Mouse (Mus musculus) limb, embryonic 11.5 days (tissue): ENCODE data around the gene Fpgs. TPM values are rescaled to one million over a fixed set of nuclear protein-coding genes. Genes with fewer than 3 reads are reported as not detected.
A peak's percentile ranks its signal among the peaks of the same experiment; 100 is the strongest.

Experiments used
- ATAC-seq: fragments of 200-750 bp; cut with Nextera tagmentation; 2 replicates; pipeline ENCODE4 v1.8.0; 2017; ENCODE audit warnings: low read depth; ENCODE audit not compliant: insufficient number of reproducible peaks, low FRiP score, low TSS enrichment
- DNase-seq: peaks from one replicate; pipeline ENCODE4 v3.0.0-alpha.2; 2015; ENCODE audit warnings: low spot score
- H3K27ac ChIP-seq: fragments of 300-500 bp; sonication (generic); replicated peaks from 2 replicates; pipeline ENCODE4 v1.5.1; 2014; ENCODE audit warnings: low read depth, mild to moderate bottlenecking, low read length
- H3K27me3 ChIP-seq: fragments of 300-500 bp; sonication (generic); 2 replicates; pipeline ENCODE4 v1.6.1; 2014; ENCODE audit warnings: mild to moderate bottlenecking, low read length, mixed read lengths; ENCODE audit not compliant: control insufficient read depth, insufficient read depth
- H3K36me3 ChIP-seq: fragments of 300-500 bp; sonication (generic); 2 replicates; pipeline ENCODE4 v1.6.1; 2014; ENCODE audit warnings: mild to moderate bottlenecking, low read length, moderate library complexity, mixed read lengths; ENCODE audit not compliant: control insufficient read depth, insufficient read depth
- H3K4me1 ChIP-seq: fragments of 300-500 bp; sonication (generic); 2 replicates; pipeline ENCODE4 v1.6.1; 2014; ENCODE audit warnings: low read length, mixed read lengths; ENCODE audit not compliant: control insufficient read depth, insufficient read depth
- H3K4me2 ChIP-seq: fragments of 300-500 bp; sonication (generic); 2 replicates; pipeline ENCODE4 v1.6.1; 2014; ENCODE audit warnings: low read depth, mild to moderate bottlenecking, moderate library complexity; ENCODE audit not compliant: severe bottlenecking
- H3K4me3 ChIP-seq: fragments of 300-500 bp; sonication (generic); 2 replicates; pipeline ENCODE4 v1.5.1; 2014; ENCODE audit warnings: low read depth, low read length
- H3K9ac ChIP-seq: fragments of 300-500 bp; sonication (generic); 2 replicates; pipeline ENCODE4 v1.6.1; 2014; ENCODE audit warnings: mild to moderate bottlenecking, low read length
- H3K9me3 ChIP-seq: fragments of 300-500 bp; sonication (generic); 2 replicates; pipeline ENCODE4 v1.6.1; 2016; ENCODE audit warnings: low read length; ENCODE audit not compliant: control insufficient read depth
- WGBS: fragments of 180-500 bp; shearing (Covaris S2); extraction: QIAGEN DNeasy Blood & Tissue Kit; methylation state at CpG from one replicate; pipeline ENCODE4 v1.1.7; 2014; 5-methylcytosine and 5-hydroxymethylcytosine counted together
- polyA plus RNA-seq: library from polyadenylated mRNA; unstranded; fragments of >200 nt; fragmentation: Nextera tagmentation; extraction: Ambion mirVana; gene quantifications from 2 replicates; pipeline ENCODE4 v1.2.1, GENCODE M21; 2014

The Fpgs gene
- polyA plus RNA-seq, 1 experiment from 2014 or later = 22.1 TPM

- DNase-seq (no peak), ATAC-seq (no peak)
- H3K27ac ChIP-seq = 0 out of 2 replicates have a peak overlapping the region, but pooled peaks have one; percentile 21
- H3K27me3 ChIP-seq = no peaks in the 10 kb centered on the region
- WGBS = 90% methylated on average over 19 of the region's 19 CpGs
- no peak overlapping the region for H3K9ac ChIP-seq
- H3K4me1 ChIP-seq = peaks cover 8% of the 10 kb centered on the region; the same call in 1 of the 2 replicates
- H3K36me3 ChIP-seq = peaks cover 6% of the 10 kb centered on the region
- no peak overlapping the region for H3K4me3 ChIP-seq
- H3K9me3 ChIP-seq = no peaks in the 10 kb centered on the region
- H3K4me2 ChIP-seq = no peak overlapping the region
Measured at GRCm38 (mm10) chr2:32680961-32681650, 22.8 kb downstream of the Fpgs start.

- H3K36me3 ChIP-seq = no peaks in the 10 kb centered on the region; the same call in 1 of the 2 replicates
Measured at GRCm38 (mm10) chr2:32680051-32680451, 23.9 kb downstream of the Fpgs start.

GRCm38 (mm10) chr2:32677683-32678082 lies 26.3 kb downstream of the Fpgs start:
- Histone ChIP-seq H3K4me2 (no peak overlapping the region), H3K36me3 (no peaks in the 10 kb centered on the region), H3K4me3 (no peak overlapping the region), H3K9ac (no peak overlapping the region), H3K4me1 (peaks cover 8% of the 10 kb centered on the region; the same call in 1 of the 2 replicates), H3K27me3 (no peaks in the 10 kb centered on the region), H3K9me3 (no peaks in the 10 kb centered on the region), H3K27ac (no peak overlapping the region)
- WGBS = 89% methylated on average over 7 of the region's 7 CpGs
- DNase-seq (no peak), ATAC-seq (no peak)

More at GRCm38 (mm10) chr2:32680051-32680451, 23.9 kb downstream of the Fpgs start:
- 36% methylated on average over 7 of the region's 7 CpGs for WGBS
- ATAC-seq (no peak), DNase-seq (no peak)
- Histone ChIP-seq H3K27me3 (no peaks in the 10 kb centered on the region), H3K9ac (0 out of 2 replicates have a peak overlapping the region, but pooled peaks have one; percentile 41), H3K9me3 (no peaks in the 10 kb centered on the region), H3K27ac (no peak overlapping the region), H3K4me2 (no peak overlapping the region), H3K4me1 (peaks cover 8% of the 10 kb centered on the region; the same call in 1 of the 2 replicates), H3K4me3 (no peak overlapping the region)

- 93% methylated on average over 3 of the region's 3 CpGs for WGBS
- no peak for ATAC-seq
Measured at GRCm38 (mm10) chr2:32676821-32677220, 27.1 kb downstream of the Fpgs start.

GRCm38 (mm10) chr2:32673176-32673917 lies 30.6 kb downstream of the Fpgs start:
- no peaks in the 10 kb centered on the region for H3K4me1 ChIP-seq
- H3K27ac ChIP-seq = no peak overlapping the region
- no peak overlapping the region for H3K9ac ChIP-seq
- no peak for DNase-seq
- no peak overlapping the region for H3K4me3 ChIP-seq
- H3K4me2 ChIP-seq = no peak overlapping the region
- no peaks in the 10 kb centered on the region for H3K9me3 ChIP-seq
- no peaks in the 10 kb centered on the region for H3K36me3 ChIP-seq
- WGBS = 78% methylated on average over 16 of the region's 16 CpGs
- H3K27me3 ChIP-seq = no peaks in the 10 kb centered on the region
- ATAC-seq = no peak

More at GRCm38 (mm10) chr2:32676821-32677220, 27.1 kb downstream of the Fpgs start:
- no peak for DNase-seq
- Histone ChIP-seq H3K27me3 (no peaks in the 10 kb centered on the region), H3K36me3 (no peaks in the 10 kb centered on the region), H3K4me1 (peaks cover 8% of the 10 kb centered on the region; the same call in 1 of the 2 replicates), H3K9me3 (no peaks in the 10 kb centered on the region), H3K4me2 (no peak overlapping the region), H3K4me3 (no peak overlapping the region), H3K27ac (no peak overlapping the region), H3K9ac (no peak overlapping the region)

GRCm38 (mm10) chr2:32671907-32672595 lies 31.9 kb downstream of the Fpgs start:
- 81% methylated on average over 9 of the region's 9 CpGs for WGBS
- no peak overlapping the region for H3K27ac ChIP-seq
- DNase-seq (no peak), ATAC-seq (no peak)
- no peaks in the 10 kb centered on the region for H3K36me3 ChIP-seq
- H3K9ac ChIP-seq = no peak overlapping the region
- H3K9me3 ChIP-seq = no peaks in the 10 kb centered on the region
- no peak overlapping the region for H3K4me3 ChIP-seq
- H3K4me2 ChIP-seq = no peak overlapping the region
- no peaks in the 10 kb centered on the region for H3K4me1 ChIP-seq
- H3K27me3 ChIP-seq = no peaks in the 10 kb centered on the region

- no peaks in the 10 kb centered on the region for H3K4me1 ChIP-seq
- H3K27ac ChIP-seq = no peak overlapping the region
- H3K27me3 ChIP-seq = no peaks in the 10 kb centered on the region
- H3K36me3 ChIP-seq = no peaks in the 10 kb centered on the region
- H3K9ac ChIP-seq = no peak overlapping the region
- ATAC-seq (no peak), DNase-seq (no peak)
- H3K4me3 ChIP-seq = no peak overlapping the region
- no peaks in the 10 kb centered on the region for H3K9me3 ChIP-seq
- H3K4me2 ChIP-seq = no peak overlapping the region
- WGBS = 86% methylated on average over 9 of the region's 9 CpGs
Measured at GRCm38 (mm10) chr2:32671147-32671546, 32.8 kb downstream of the Fpgs start.

GRCm38 (mm10) chr2:32669876-32670275 lies 34.1 kb downstream of the Fpgs start:
- no peak overlapping the region for H3K9ac ChIP-seq
- DNase-seq (no peak), ATAC-seq (no peak)
- H3K27me3 ChIP-seq = no peaks in the 10 kb centered on the region
- no peak overlapping the region for H3K4me2 ChIP-seq
- no peak overlapping the region for H3K27ac ChIP-seq
- H3K9me3 ChIP-seq = no peaks in the 10 kb centered on the region
- 58% methylated on average over 3 of the region's 3 CpGs for whole genome bisulfite sequencing
- H3K4me1 ChIP-seq = no peaks in the 10 kb centered on the region
- H3K36me3 ChIP-seq = no peaks in the 10 kb centered on the region
- H3K4me3 ChIP-seq = no peak overlapping the region
